Mouse (Mus musculus) adrenal gland, postnatal 36 days (tissue): ENCODE data around the gene Col5a1. TPM values are rescaled to one million over a fixed set of nuclear protein-coding genes. Genes with fewer than 3 reads are reported as not detected.

ENCODE experiments used
- DNase-seq, 2 experiments: peaks; one replicate each; pipeline ENCODE4 v3.0.0; 2021; ENCODE audit warnings: mixed read lengths in 1 of 2
- total RNA-seq, 2 experiments: library from RNA; stranded (reverse); gene quantifications; 2 replicates each; pipeline ENCODE4 v1.2.3; 2021

The Col5a1 gene
- total RNA-seq, 2 experiments from 2014 or later, result 51.4 to 64.3 TPM

GRCm38 (mm10) chr2:27885456-27886147, 623 bp upstream of the Col5a1 start:
- peak in 1 of 2 experiments; percentile 63 for DNase-seq

GRCm38 (mm10) chr2:27886608-27887460, 609 bp downstream of the Col5a1 start:
- DNase-seq, result peak; percentile 42 to 55

- DNase-seq, result peak; percentile 66 to 77
Measured at GRCm38 (mm10) chr2:27887461-27888264, 1.4 kb downstream of the Col5a1 start.

- DNase-seq, result peak; percentile 22 to 44
Measured at GRCm38 (mm10) chr2:27888603-27889545, 2.6 kb downstream of the Col5a1 start.

GRCm38 (mm10) chr2:27891922-27892541, 5.8 kb downstream of the Col5a1 start:
- no peak for DNase-seq

GRCm38 (mm10) chr2:27893015-27893414, 6.8 kb downstream of the Col5a1 start:
- DNase-seq, result no peak

GRCm38 (mm10) chr2:27894986-27895385, 8.8 kb downstream of the Col5a1 start:
- no peak for DNase-seq

GRCm38 (mm10) chr2:27895648-27896047, 9.4 kb downstream of the Col5a1 start:
- no peak for DNase-seq

GRCm38 (mm10) chr2:27897161-27897560, 10.9 kb downstream of the Col5a1 start:
- DNase-seq, result no peak

GRCm38 (mm10) chr2:27899894-27900293, 13.7 kb downstream of the Col5a1 start:
- peak; percentile 68 to 71 for DNase-seq

GRCm38 (mm10) chr2:27901076-27901475, 14.9 kb downstream of the Col5a1 start:
- no peak for DNase-seq

- DNase-seq, result no peak
Measured at GRCm38 (mm10) chr2:27901525-27902245, 15.5 kb downstream of the Col5a1 start.

GRCm38 (mm10) chr2:27902318-27902717, 16.1 kb downstream of the Col5a1 start:
- no peak for DNase-seq

GRCm38 (mm10) chr2:27905411-27905810, 19.2 kb downstream of the Col5a1 start:
- no peak for DNase-seq

GRCm38 (mm10) chr2:27910501-27910900, 24.3 kb downstream of the Col5a1 start:
- no peak for DNase-seq

GRCm38 (mm10) chr2:27912546-27913275, 26.5 kb downstream of the Col5a1 start:
- peak; percentile 71 to 76 for DNase-seq

- DNase-seq, result peak; percentile 63 to 70
Measured at GRCm38 (mm10) chr2:27915726-27916125, 29.5 kb downstream of the Col5a1 start.

- DNase-seq, result peak; percentile 85 to 87
Measured at GRCm38 (mm10) chr2:27916316-27916715, 30.1 kb downstream of the Col5a1 start.

GRCm38 (mm10) chr2:27917177-27917576, 31.0 kb downstream of the Col5a1 start:
- DNase-seq, result peak; percentile 52 to 57
